Mouse (Mus musculus): Measurements from ENCODE around the gene Fmn2. TPM values are rescaled to one million over a fixed set of nuclear protein-coding genes. Genes with fewer than 3 reads are reported as not detected.

The Fmn2 gene
- polyA plus RNA-seq, 1 experiment from 2014 or later, result 8.2 TPM

DNA sequence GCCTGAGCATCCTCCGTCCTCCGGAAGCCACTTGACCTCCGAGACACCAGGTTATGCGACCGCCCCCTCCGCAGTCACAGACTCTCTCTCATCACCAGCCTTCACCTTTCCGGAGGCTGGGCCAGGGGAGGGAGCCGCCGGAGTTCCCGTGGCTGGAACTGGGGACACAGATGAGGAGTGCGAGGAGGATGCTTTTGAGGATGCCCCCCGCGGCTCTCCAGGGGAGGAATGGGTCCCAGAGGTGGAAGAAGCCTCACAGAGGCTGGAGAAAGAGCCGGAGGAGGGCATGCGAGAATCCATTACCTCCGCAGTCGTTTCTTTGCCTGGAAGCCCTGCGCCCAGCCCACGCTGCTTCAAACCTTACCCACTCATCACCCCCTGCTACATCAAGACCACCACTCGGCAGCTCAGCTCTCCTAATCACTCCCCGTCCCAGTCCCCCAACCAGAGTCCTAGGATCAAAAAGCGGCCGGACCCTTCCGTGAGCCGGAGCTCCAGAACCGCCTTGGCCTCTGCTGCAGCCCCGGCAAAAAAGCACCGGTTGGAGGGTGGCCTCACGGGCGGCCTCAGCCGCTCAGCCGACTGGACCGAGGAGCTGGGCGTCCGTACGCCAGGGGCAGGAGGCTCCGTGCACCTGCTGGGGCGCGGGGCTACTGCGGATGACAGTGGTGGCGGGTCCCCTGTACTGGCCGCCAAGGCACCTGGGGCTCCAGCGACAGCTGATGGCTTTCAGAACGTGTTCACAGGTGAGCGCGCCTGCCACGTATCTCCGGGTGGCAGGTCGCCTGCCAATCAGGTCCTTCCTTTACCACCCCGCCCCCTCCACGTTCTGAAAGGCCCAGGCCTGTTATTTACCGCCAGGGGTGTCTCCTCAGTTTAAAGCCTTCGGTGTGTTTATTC lies 1.5 kb downstream of the Fmn2 start:
- no peaks in the 10 kb centered on the region for H3K36me3 ChIP-seq (ENCODE audit: control insufficient read depth, insufficient read depth, low read length)
- peak overlapping the region; percentile 82; the same call in 1 of the 2 replicates for H3K27ac ChIP-seq (ENCODE audit: low read depth, low read length)
- peak; percentile 93 for DNase-seq (ENCODE audit: low spot score, missing footprints)

DNA sequence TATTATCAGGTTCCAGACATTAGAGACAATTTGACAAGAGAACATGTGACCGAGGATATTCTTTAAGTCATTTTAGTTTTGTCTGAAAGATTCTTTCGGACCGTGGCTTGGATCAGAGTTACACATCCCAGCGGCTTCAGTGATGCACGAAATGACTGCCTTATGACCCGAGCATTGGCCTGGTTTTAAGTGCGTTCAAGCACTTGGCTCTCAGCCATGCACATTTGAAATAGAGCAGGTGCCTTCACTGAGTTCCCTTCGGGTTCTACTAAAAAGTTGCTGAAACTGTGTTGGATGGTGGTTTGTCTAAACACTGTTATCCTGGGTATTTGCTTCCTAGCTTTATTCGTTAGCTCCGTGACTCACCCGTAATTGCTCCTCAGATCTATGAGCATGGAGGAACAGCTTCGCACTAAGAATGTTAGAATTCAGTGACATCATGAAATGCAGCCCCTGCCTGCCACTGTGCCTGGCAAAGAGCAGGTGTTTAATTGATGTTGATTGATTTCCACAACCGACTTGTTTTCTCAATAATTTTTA lies 7.0 kb downstream of the Fmn2 start:
- no peak for ATAC-seq (ENCODE audit: low FRiP score)
- Histone ChIP-seq H3K27me3 (ENCODE audit: control insufficient read depth, insufficient read depth, low read length) (no peaks in the 10 kb centered on the region), H3K9me3 (ENCODE audit: control insufficient read depth, low read length) (no peaks in the 10 kb centered on the region), H3K4me1 (ENCODE audit: control insufficient read depth, insufficient read depth, low read length) (peaks cover 28% of the 10 kb centered on the region), H3K4me2 (no peak overlapping the region), H3K9ac (ENCODE audit: low read length) (no peak overlapping the region), H3K4me3 (ENCODE audit: low read depth, low read length) (no peak overlapping the region), H3K27ac (ENCODE audit: low read depth, low read length) (no peak overlapping the region), H3K36me3 (ENCODE audit: control insufficient read depth, insufficient read depth, low read length) (no peaks in the 10 kb centered on the region)
- no peak for DNase-seq (ENCODE audit: low spot score, missing footprints)
- 80% methylated on average over 13 of the region's 13 CpGs for WGBS

More for the DNA sequence above, 1.5 kb downstream of the Fmn2 start:
- H3K27me3 ChIP-seq (ENCODE audit: control insufficient read depth, insufficient read depth, low read length), result no peaks in the 10 kb centered on the region
- H3K4me1 ChIP-seq (ENCODE audit: control insufficient read depth, insufficient read depth, low read length), result peaks cover 37% of the 10 kb centered on the region
- H3K4me2 ChIP-seq, result peak overlapping the region; percentile 89
- H3K9ac ChIP-seq (ENCODE audit: low read length), result peak overlapping the region; percentile 77
- no peak; the same call in 1 of the 2 replicates for ATAC-seq (ENCODE audit: low FRiP score)
- H3K9me3 ChIP-seq (ENCODE audit: control insufficient read depth, low read length), result no peaks in the 10 kb centered on the region
- under 1% methylated on average over 53 of the region's 53 CpGs for WGBS
- peak overlapping the region; percentile 69 for H3K4me3 ChIP-seq (ENCODE audit: low read depth, low read length)

DNA sequence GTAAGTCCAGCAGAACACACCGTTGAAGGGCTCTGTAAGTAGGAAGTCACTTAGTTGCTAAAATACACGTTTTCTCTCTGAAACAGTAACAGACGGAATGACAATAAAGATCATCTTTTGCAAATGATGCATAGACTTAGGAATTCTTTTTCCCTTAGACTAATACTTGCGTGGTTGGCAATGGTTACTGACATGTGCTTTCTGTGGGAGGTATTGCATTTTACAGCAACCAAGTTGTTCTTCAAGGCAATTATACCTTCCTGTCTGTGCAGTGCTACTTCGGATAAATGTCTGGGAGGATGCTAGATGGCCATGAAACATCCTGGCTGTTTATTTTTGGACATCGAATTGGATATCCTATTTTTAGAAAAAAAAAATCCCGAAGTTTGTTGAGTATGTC lies 11.8 kb downstream of the Fmn2 start:
- WGBS, result 89% methylated on average over 7 of the region's 7 CpGs
- no peak for DNase-seq (ENCODE audit: low spot score, missing footprints)
- H3K4me2 ChIP-seq, result no peak overlapping the region
- H3K9ac ChIP-seq (ENCODE audit: low read length), result no peak overlapping the region
- H3K4me3 ChIP-seq (ENCODE audit: low read depth, low read length), result no peak overlapping the region
- H3K4me1 ChIP-seq (ENCODE audit: control insufficient read depth, insufficient read depth, low read length), result 0 out of 2 replicates have a peak, but pooled peaks cover 2% of the 10 kb centered on the region
- H3K36me3 ChIP-seq (ENCODE audit: control insufficient read depth, insufficient read depth, low read length), result no peaks in the 10 kb centered on the region
- no peaks in the 10 kb centered on the region for H3K27me3 ChIP-seq (ENCODE audit: control insufficient read depth, insufficient read depth, low read length)
- H3K9me3 ChIP-seq (ENCODE audit: control insufficient read depth, low read length), result no peaks in the 10 kb centered on the region
- H3K27ac ChIP-seq (ENCODE audit: low read depth, low read length), result no peak overlapping the region
- ATAC-seq (ENCODE audit: low FRiP score), result no peak

DNA sequence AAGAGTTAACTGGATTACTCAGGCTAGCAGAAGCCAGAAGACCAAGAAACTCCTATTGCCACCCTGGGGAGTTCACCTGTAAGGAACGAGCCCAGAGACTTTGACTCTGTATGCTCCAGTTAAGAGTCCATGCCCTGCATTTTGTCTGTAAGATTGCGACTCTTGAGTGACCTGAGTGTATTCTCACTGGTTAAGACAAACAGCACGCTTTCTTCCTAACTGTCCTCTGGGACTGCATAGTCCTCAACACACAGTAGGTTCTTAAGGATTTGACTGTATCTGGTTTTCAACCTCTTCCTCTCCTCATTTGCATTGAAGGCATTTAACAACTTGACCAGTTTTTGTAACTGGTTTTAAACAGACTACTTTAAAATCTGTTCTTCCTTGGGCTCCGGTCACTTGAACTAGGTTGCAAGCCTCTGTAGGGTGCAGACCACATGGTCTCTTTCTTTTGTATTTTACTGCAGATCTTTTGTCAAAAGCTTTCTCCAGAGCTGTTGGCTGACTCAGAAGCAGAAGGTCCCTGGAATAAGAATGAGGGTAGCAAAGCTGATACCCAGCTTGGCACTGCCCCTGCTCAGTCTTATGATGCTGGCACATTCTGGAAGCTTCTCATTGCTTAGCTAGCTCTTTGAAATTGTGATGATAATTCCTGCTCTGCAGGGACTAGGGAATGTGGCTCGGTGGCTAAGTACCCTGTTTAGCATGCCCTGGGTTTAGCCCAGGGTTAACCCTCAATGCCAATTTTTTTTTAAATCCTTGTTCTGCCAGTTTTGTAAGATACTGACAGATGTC lies 20.5 kb downstream of the Fmn2 start:
- no peak overlapping the region for H3K27ac ChIP-seq (ENCODE audit: low read depth, low read length)
- DNase-seq (ENCODE audit: low spot score, missing footprints), result no peak
- H3K9ac ChIP-seq (ENCODE audit: low read length), result no peak overlapping the region
- no peaks in the 10 kb centered on the region for H3K9me3 ChIP-seq (ENCODE audit: control insufficient read depth, low read length)
- ATAC-seq (ENCODE audit: low FRiP score), result peak; percentile 3; the same call in 1 of the 2 replicates
- H3K4me3 ChIP-seq (ENCODE audit: low read depth, low read length), result no peak overlapping the region
- no peaks in the 10 kb centered on the region for H3K36me3 ChIP-seq (ENCODE audit: control insufficient read depth, insufficient read depth, low read length)
- no peaks in the 10 kb centered on the region for H3K27me3 ChIP-seq (ENCODE audit: control insufficient read depth, insufficient read depth, low read length)
- 69% methylated on average over 5 of the region's 5 CpGs for WGBS
- H3K4me2 ChIP-seq, result no peak overlapping the region
- H3K4me1 ChIP-seq (ENCODE audit: control insufficient read depth, insufficient read depth, low read length), result peaks cover 9% of the 10 kb centered on the region; the same call in 1 of the 2 replicates

DNA sequence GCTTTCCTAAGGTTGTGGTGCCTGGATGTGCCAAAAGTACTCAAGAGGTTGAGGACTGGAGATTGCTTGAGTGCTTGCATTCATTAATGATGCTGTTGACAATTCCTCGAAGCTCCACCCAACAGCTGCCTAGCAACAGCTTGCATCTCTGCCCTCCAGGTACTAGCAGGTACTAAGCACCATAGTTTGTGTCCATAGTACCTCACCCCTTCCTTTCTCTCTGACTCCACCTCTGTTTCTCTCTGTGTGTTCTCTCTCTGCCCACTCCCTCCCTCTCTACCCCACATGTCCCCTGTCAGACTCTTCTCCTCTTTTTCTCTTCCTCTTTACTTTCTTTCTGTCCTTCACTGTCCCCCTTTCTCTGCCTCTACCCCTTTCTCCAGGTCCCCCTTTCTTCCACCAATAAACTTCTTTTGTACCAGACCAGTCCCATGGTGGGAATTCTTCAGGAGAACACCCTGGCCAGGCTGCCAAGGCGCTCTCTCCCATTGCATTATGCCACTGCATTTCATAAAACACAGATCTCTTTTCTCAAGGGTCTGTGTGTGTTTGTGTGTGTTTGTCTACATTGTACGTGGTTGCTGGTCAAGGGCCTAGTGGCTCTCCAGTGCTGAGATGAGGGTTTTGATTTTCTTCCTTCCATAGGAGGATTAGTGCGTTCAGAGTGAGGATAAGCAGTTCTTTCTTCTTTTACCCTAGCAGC lies 21.3 kb downstream of the Fmn2 start:
- DNase-seq (ENCODE audit: low spot score, missing footprints), result no peak
- WGBS, result 47% methylated on average over 4 of the region's 4 CpGs

DNA sequence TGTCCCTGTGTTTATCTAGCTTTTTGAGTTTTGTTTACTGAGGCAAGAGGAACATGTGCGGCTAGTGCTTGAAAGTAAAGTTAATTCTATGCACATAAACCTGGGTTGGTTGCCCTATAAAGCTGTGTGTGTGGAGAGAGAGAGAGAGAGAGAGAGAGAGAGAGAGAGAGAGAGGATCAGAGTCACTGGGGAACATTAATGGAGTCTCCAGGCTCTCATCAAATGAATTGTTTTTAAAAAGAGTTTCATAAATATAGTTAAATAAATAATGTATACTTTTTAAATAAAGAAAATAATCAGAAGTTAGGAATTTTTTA lies 21.8 kb downstream of the Fmn2 start:
- Histone ChIP-seq H3K4me1 (ENCODE audit: control insufficient read depth, insufficient read depth, low read length) (peaks cover 9% of the 10 kb centered on the region; the same call in 1 of the 2 replicates), H3K9me3 (ENCODE audit: control insufficient read depth, low read length) (no peaks in the 10 kb centered on the region), H3K36me3 (ENCODE audit: control insufficient read depth, insufficient read depth, low read length) (no peaks in the 10 kb centered on the region), H3K4me3 (ENCODE audit: low read depth, low read length) (no peak overlapping the region), H3K9ac (ENCODE audit: low read length) (no peak overlapping the region), H3K27ac (ENCODE audit: low read depth, low read length) (no peak overlapping the region), H3K27me3 (ENCODE audit: control insufficient read depth, insufficient read depth, low read length) (no peaks in the 10 kb centered on the region), H3K4me2 (no peak overlapping the region)
- ATAC-seq (ENCODE audit: low FRiP score) (peak; percentile 74), DNase-seq (ENCODE audit: low spot score, missing footprints) (no peak)
- 50% methylated on average over 1 of the region's 1 CpGs for WGBS

More for the DNA sequence above, 21.3 kb downstream of the Fmn2 start:
- H3K9me3 ChIP-seq (ENCODE audit: control insufficient read depth, low read length), result no peaks in the 10 kb centered on the region
- no peak overlapping the region for H3K4me3 ChIP-seq (ENCODE audit: low read depth, low read length)
- no peaks in the 10 kb centered on the region for H3K27me3 ChIP-seq (ENCODE audit: control insufficient read depth, insufficient read depth, low read length)
- ATAC-seq (ENCODE audit: low FRiP score), result peak; percentile 74
- no peak overlapping the region; the same call in 1 of the 2 replicates for H3K27ac ChIP-seq (ENCODE audit: low read depth, low read length)
- peaks cover 9% of the 10 kb centered on the region; the same call in 1 of the 2 replicates for H3K4me1 ChIP-seq (ENCODE audit: control insufficient read depth, insufficient read depth, low read length)
- H3K36me3 ChIP-seq (ENCODE audit: control insufficient read depth, insufficient read depth, low read length), result no peaks in the 10 kb centered on the region
- no peak overlapping the region for H3K9ac ChIP-seq (ENCODE audit: low read length)
- no peak overlapping the region for H3K4me2 ChIP-seq

DNA sequence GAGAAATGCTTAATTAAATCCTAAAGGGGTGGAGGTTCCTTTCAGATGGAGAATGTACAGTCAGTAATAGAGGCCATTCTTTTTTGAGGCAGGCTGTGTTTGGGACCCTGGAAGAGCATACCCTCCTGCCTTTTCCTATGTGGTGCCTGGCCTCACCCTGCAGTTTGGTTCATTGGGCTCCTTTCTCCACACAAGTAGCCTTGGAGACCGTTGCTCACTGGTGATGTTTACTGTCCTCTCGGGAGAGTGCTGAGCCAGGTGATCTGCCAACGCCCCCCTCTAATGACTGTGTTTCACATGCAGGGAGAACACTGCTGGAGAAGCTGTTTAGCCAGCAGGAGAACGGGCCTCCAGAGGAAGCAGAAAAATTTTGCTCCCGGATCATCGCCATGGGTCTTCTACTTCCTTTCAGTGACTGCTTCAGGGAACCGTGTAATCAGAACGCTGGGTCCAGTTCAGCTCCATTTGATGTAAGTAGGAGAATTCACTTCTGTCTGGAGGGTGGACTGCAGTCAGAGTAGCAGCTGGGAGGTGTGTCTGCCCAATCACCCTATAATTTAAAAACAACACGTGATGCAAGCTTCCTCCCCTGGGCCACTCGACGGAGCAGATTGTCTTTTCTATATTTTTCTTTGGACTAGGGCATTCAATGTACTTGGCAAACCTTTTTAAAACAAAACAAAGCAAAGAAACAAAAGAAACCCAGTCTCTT lies 35.3 kb downstream of the Fmn2 start:
- Histone ChIP-seq H3K36me3 (ENCODE audit: control insufficient read depth, insufficient read depth, low read length) (no peaks in the 10 kb centered on the region), H3K9ac (ENCODE audit: low read length) (no peak overlapping the region), H3K9me3 (ENCODE audit: control insufficient read depth, low read length) (no peaks in the 10 kb centered on the region), H3K4me3 (ENCODE audit: low read depth, low read length) (no peak overlapping the region), H3K27me3 (ENCODE audit: control insufficient read depth, insufficient read depth, low read length) (no peaks in the 10 kb centered on the region), H3K4me1 (ENCODE audit: control insufficient read depth, insufficient read depth, low read length) (peaks cover 2% of the 10 kb centered on the region; the same call in 1 of the 2 replicates), H3K27ac (ENCODE audit: low read depth, low read length) (no peak overlapping the region), H3K4me2 (no peak overlapping the region)
- ATAC-seq (ENCODE audit: low FRiP score) (no peak), DNase-seq (ENCODE audit: low spot score, missing footprints) (peak; percentile 85)
- WGBS, result 66% methylated on average over 11 of the region's 11 CpGs

DNA sequence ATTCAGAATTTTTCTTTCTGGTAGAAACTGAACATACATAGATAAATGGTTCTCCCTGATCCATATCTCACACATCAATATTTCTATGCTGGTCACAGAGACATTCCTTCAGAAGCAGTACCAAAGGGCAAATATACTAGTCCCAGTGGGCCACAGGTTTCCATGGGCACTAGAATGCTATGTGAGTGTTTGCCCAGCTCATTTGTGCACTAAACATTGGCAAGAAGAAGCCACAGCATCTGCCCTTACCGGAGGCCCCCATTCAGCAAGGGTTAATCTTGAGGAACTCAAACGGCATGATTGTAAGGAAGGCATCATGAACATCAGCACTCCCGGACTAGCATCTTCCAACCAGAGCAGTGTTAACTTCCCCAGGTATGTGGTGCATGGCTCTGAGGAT lies 35.9 kb downstream of the Fmn2 start:
- H3K36me3 ChIP-seq (ENCODE audit: control insufficient read depth, insufficient read depth, low read length), result no peaks in the 10 kb centered on the region
- H3K27ac ChIP-seq (ENCODE audit: low read depth, low read length), result no peak overlapping the region
- peaks cover 2% of the 10 kb centered on the region; the same call in 1 of the 2 replicates for H3K4me1 ChIP-seq (ENCODE audit: control insufficient read depth, insufficient read depth, low read length)
- DNase-seq (ENCODE audit: low spot score, missing footprints) (peak; percentile 59), ATAC-seq (ENCODE audit: low FRiP score) (no peak)
- no peak overlapping the region for H3K4me2 ChIP-seq
- no peak overlapping the region for H3K9ac ChIP-seq (ENCODE audit: low read length)
- no peak overlapping the region for H3K4me3 ChIP-seq (ENCODE audit: low read depth, low read length)
- no peaks in the 10 kb centered on the region for H3K27me3 ChIP-seq (ENCODE audit: control insufficient read depth, insufficient read depth, low read length)
- H3K9me3 ChIP-seq (ENCODE audit: control insufficient read depth, low read length), result no peaks in the 10 kb centered on the region
- WGBS, result 60% methylated on average over 3 of the region's 3 CpGs
